9 mouse cellular contexts compared by ENCODE assay signal in the genomic region with DNA sequence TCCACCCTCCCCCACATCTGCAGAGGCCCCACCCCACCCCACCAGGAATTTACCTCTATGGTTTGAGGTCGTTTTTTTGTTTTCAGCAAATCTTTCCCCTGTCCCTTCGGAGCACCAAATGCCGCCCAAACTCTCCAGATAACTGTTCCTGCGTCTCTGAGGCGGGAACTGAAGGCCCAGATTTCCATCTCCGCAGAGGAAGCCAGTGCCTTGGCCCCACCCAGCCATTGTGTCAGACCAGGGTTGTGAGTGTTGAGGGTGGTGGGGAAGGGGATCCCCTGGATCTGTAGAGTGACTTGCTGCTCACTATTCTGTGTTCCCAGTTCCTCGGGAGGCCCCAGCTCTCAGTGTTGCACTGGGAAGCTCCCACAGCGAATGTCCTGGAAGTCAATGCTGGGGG. TPM values are rescaled to one million over a fixed set of nuclear protein-coding genes. Genes with fewer than 3 reads are reported as not detected.
DNase-seq lines count a peak whose midpoint lies in the region; ATAC-seq and TF ChIP-seq lines count a peak whose summit lies in the region.
"Had no signal": no experiment of that assay in that cellular context is flagged by ENCODE, and none has a peak within 500 bp of the region (broad histone marks: within the 10 kb centered on the region; RNA-seq: fewer than 3 reads in every experiment).

A gene (minus strand): TSS at position 173 of the 400 bp plus-strand sequence.

- peak within 1 kb of the TSS; percentile 41 for H3K9ac ChIP-seq in ES-E14 (ENCODE audit: insufficient read depth, low read depth, low read length, poor library complexity, severe bottlenecking)
- H3K9ac ChIP-seq in heart, embryonic 16.5 days (ENCODE audit: low read length), result peak within 1 kb of the TSS; percentile 52
- no peak within 1 kb of the TSS for H3K9ac ChIP-seq in midbrain, postnatal 0 days (replicated peaks; ENCODE audit: low read length, poor library complexity, severe bottlenecking)

- in situ Hi-C loops in ES-E14 (cut with MboI; ENCODE audit: low sequenced_read_pairs in 2 of 2, unreplicated experiment in 2 of 2), result no loop called here

- H3K4me3 ChIP-seq in ES-E14 (ENCODE audit: insufficient read depth in 1 of 2, low read depth in 1 of 2, low read length in 2 of 2, poor library complexity in 1 of 2, severe bottlenecking in 1 of 2), result peak within 1 kb of the TSS; percentile 37 to 61
- H3K4me3 ChIP-seq in heart, embryonic 16.5 days (ENCODE audit: low read length), result peak within 1 kb of the TSS; percentile 46
- peak within 1 kb of the TSS; percentile 36 for H3K4me3 ChIP-seq in limb, embryonic 10.5 days
- H3K4me3 ChIP-seq in midbrain, postnatal 0 days (ENCODE audit: low read depth, low read length), result no peak within 1 kb of the TSS
- H3K4me3 ChIP-seq: myocyte had no signal

- WGBS in heart, embryonic 16.5 days, result 42% methylated on average over 8 of the region's 8 CpGs
- WGBS in limb, embryonic 10.5 days, result 37% methylated on average over 8 of the region's 8 CpGs
- 47% methylated on average over 8 of the region's 8 CpGs for WGBS in midbrain, postnatal 0 days

- peaks cover 3 to 17% of the 10 kb centered on the region in 2 experiments; a peak in 3 of 4 replicates for H3K4me1 ChIP-seq in ES-E14 (ENCODE audit: control insufficient read depth in 2 of 2, insufficient read depth in 2 of 2, low read length in 2 of 2, poor library complexity in 1 of 2)
- peaks cover 4% of the 10 kb centered on the region; the same call in 1 of the 2 replicates for H3K4me1 ChIP-seq in heart, embryonic 16.5 days (ENCODE audit: control insufficient read depth, insufficient read depth, low read length)
- H3K4me1 ChIP-seq in limb, embryonic 10.5 days, result peaks cover 43% of the 10 kb centered on the region
- peaks cover 5% of the 10 kb centered on the region; the same call in 1 of the 2 replicates for H3K4me1 ChIP-seq in midbrain, postnatal 0 days (ENCODE audit: insufficient read depth, low read length)

- no peak within 1 kb of the TSS for H3K27ac ChIP-seq in ES-E14 (ENCODE audit: insufficient read depth, low read depth, low read length, poor library complexity, severe bottlenecking)
- peak within 1 kb of the TSS; percentile 79 for H3K27ac ChIP-seq in heart, embryonic 16.5 days (ENCODE audit: low read length)
- peak within 1 kb of the TSS; percentile 56 for H3K27ac ChIP-seq in limb, embryonic 10.5 days
- no peak within 1 kb of the TSS for H3K27ac ChIP-seq in midbrain, postnatal 0 days (ENCODE audit: low read depth, low read length)

- no peaks in the 10 kb centered on the region for H3K9me3 ChIP-seq in ES-E14 (ENCODE audit: control insufficient read depth, insufficient read depth, low read depth, low read length)
- H3K9me3 ChIP-seq in heart, embryonic 16.5 days (replicated peaks; ENCODE audit: control insufficient read depth, low read length), result no peaks in the 10 kb centered on the region
- H3K9me3 ChIP-seq in limb, embryonic 10.5 days (replicated peaks), result no peaks in the 10 kb centered on the region
- no peaks in the 10 kb centered on the region for H3K9me3 ChIP-seq in midbrain, postnatal 0 days (ENCODE audit: low read length)

- H3K27me3 ChIP-seq in heart, embryonic 16.5 days (ENCODE audit: control insufficient read depth, insufficient read depth, low read length), result peaks cover 11% of the 10 kb centered on the region
- H3K27me3 ChIP-seq in limb, embryonic 10.5 days (ENCODE audit: low read depth, poor library complexity, severe bottlenecking), result peaks cover 54% of the 10 kb centered on the region
- H3K27me3 ChIP-seq in midbrain, postnatal 0 days (ENCODE audit: insufficient read depth, low read length), result peaks cover 14% of the 10 kb centered on the region

- TF ChIP-seq CTCF in midbrain, postnatal 0 days (IDR thresholded peaks at IDR 0.05), result no peak

- H3K36me3 ChIP-seq in ES-E14 (ENCODE audit: control insufficient read depth, insufficient read depth, low read length, poor library complexity, severe bottlenecking), result no peaks in the 10 kb centered on the region; the same call in 1 of the 2 replicates
- no peaks in the 10 kb centered on the region for H3K36me3 ChIP-seq in heart, embryonic 16.5 days (ENCODE audit: control insufficient read depth, insufficient read depth)
- H3K36me3 ChIP-seq in limb, embryonic 10.5 days, result no peaks in the 10 kb centered on the region
- no peaks in the 10 kb centered on the region for H3K36me3 ChIP-seq in midbrain, postnatal 0 days (ENCODE audit: insufficient read depth, low read length)

- H3K4me2 ChIP-seq in heart, embryonic 16.5 days (ENCODE audit: low read depth, low read length), result peak within 1 kb of the TSS; percentile 43
- no peak within 1 kb of the TSS for H3K4me2 ChIP-seq in midbrain, postnatal 0 days (ENCODE audit: low read depth, low read length, poor library complexity, severe bottlenecking)

- no peak for ATAC-seq in heart, embryonic 16.5 days (replicated peaks; ENCODE audit: extremely low read depth, insufficient read depth, low FRiP score)
- no peak for ATAC-seq in midbrain, postnatal 0 days (ENCODE audit: low FRiP score)
- no peak for ATAC-seq in megakaryocyte progenitor cell, adult 5-6 weeks (replicated peaks; ENCODE audit: poor library complexity)

- DNase-seq in ES-E14 (ENCODE audit: low read depth, low spot score), result no peak
- DNase-seq in adrenal gland, postnatal 14 days, result no peak
- DNase-seq in limb, embryonic 10.5 days (ENCODE audit: low spot score), result no peak
- no peak for DNase-seq in midbrain, postnatal 0 days (ENCODE audit: low spot score)
- no peak for DNase-seq in frontal cortex, postnatal 36 days (ENCODE audit: low spot score in 2 of 2)
- DNase-seq in thymus, postnatal 10 days (ENCODE audit: low spot score in 2 of 2), result no peak

TF ChIP-seq in ES-E14, 5 proteins besides CTCF, POLR2A, EP300 and RAD21:
- no peak for TF ChIP-seq ZC3H11A (IDR thresholded peaks at IDR 0.05; ENCODE audit: borderline replicate concordance, low read depth, low read length)
- TF ChIP-seq CHD2 (IDR thresholded peaks at IDR 0.05; ENCODE audit: low read depth, low read length), result no peak
- no peak for TF ChIP-seq ZNF384 (IDR thresholded peaks at IDR 0.05; ENCODE audit: low read depth, low read length)
- no peak for TF ChIP-seq HCFC1 (IDR thresholded peaks at IDR 0.05; ENCODE audit: borderline replicate concordance, insufficient read depth, low read length)
- TF ChIP-seq MAFK (IDR thresholded peaks at IDR 0.05; ENCODE audit: insufficient read depth, low read depth, low read length), result no peak

RNA-seq across cellular contexts. Expression of the gene that starts here (rescaled TPM):
- total RNA-seq in ES-E14 (2012; rRNA removed), result 2.5 and 3.1 TPM in 2 replicates
- total RNA-seq in adrenal gland, postnatal 14 days (2021), result 28.7 and 31.9 TPM in 2 replicates
- 13.1 and 15.4 TPM in 2 replicates for polyA plus RNA-seq in heart, embryonic 16.5 days (2015; fragmentation: Nextera tagmentation; extraction: Ambion mirVana)
- polyA plus RNA-seq in limb, embryonic 10.5 days (2016; fragmentation: Nextera tagmentation; extraction: Ambion mirVana), result 8.0 and 9.0 TPM in 2 replicates
- 23.3 and 50.8 TPM in 2 replicates for total RNA-seq in midbrain, postnatal 0 days (2014; rRNA removed)
- 27.6 and 34.3 TPM in 2 replicates for polyA plus RNA-seq in midbrain, postnatal 0 days (2015; fragmentation: Nextera tagmentation; extraction: Ambion mirVana)
- total RNA-seq in megakaryocyte progenitor cell, adult 5-6 weeks (2015), result not detected in 2 replicates
- total RNA-seq in megakaryocyte progenitor cell, adult 5-6 weeks (2017), result 0.04 and 0.98 TPM in 2 replicates

Comparison
In these comparisons a context has a peak if more than half of its experiments do, and no peak if none do; other contexts are left out.
1. H3K27ac ChIP-seq: peak in heart, embryonic 16.5 days (single experiment) and limb, embryonic 10.5 days (single experiment); none in ES-E14 (single experiment) and midbrain, postnatal 0 days (single experiment).